Mouse (Mus musculus): Measurements from ENCODE around the gene Lcn9. TPM values are rescaled to one million over a fixed set of nuclear protein-coding genes. Genes with fewer than 3 reads are reported as not detected.

The Lcn9 gene
- polyA plus RNA-seq, 1 experiment from 2014 or later, result not detected

GRCm38 (mm10) chr2:25781957-25782356, 41.0 kb upstream of the Lcn9 start, which contains the start of gene Gm13539:
Gene Gm13539, plus strand, starts transcription at chr2:25782257.
- Histone ChIP-seq H3K36me3 (ENCODE audit: control insufficient read depth, insufficient read depth) (no peaks in the 10 kb centered on the region), H3K4me2 (replicated peaks; ENCODE audit: low read depth) (no peak within 1 kb of the TSS), H3K27me3 (replicated peaks; ENCODE audit: control insufficient read depth, insufficient read depth, low read length) (no peaks in the 10 kb centered on the region), H3K9ac (ENCODE audit: low read depth, low read length) (no peak within 1 kb of the TSS), H3K4me1 (replicated peaks; ENCODE audit: control insufficient read depth, insufficient read depth, low read length) (no peaks in the 10 kb centered on the region), H3K4me3 (ENCODE audit: low read depth, low read length) (no peak within 1 kb of the TSS), H3K9me3 (ENCODE audit: control insufficient read depth) (no peaks in the 10 kb centered on the region), H3K27ac (ENCODE audit: low read depth, low read length) (no peak within 1 kb of the TSS)
- TF ChIP-seq CTCF (IDR thresholded peaks at IDR 0.05; ENCODE audit: low read depth), result no peak
- WGBS, result 88% methylated on average over 3 of the region's 3 CpGs
- ATAC-seq, result no peak

- 67% methylated on average over 5 of the region's 5 CpGs for WGBS
- H3K4me3 ChIP-seq (ENCODE audit: low read depth, low read length), result no peak overlapping the region
- no peaks in the 10 kb centered on the region for H3K27me3 ChIP-seq (replicated peaks; ENCODE audit: control insufficient read depth, insufficient read depth, low read length)
- H3K9ac ChIP-seq (ENCODE audit: low read depth, low read length), result no peak overlapping the region
- H3K36me3 ChIP-seq (ENCODE audit: control insufficient read depth, insufficient read depth), result no peaks in the 10 kb centered on the region
- no peak overlapping the region for H3K4me2 ChIP-seq (replicated peaks; ENCODE audit: low read depth)
- ATAC-seq, result no peak
- no peaks in the 10 kb centered on the region for H3K9me3 ChIP-seq (ENCODE audit: control insufficient read depth)
- no peaks in the 10 kb centered on the region for H3K4me1 ChIP-seq (replicated peaks; ENCODE audit: control insufficient read depth, insufficient read depth, low read length)
- no peak overlapping the region for H3K27ac ChIP-seq (ENCODE audit: low read depth, low read length)
- TF ChIP-seq CTCF (IDR thresholded peaks at IDR 0.05; ENCODE audit: low read depth), result no peak
Measured at GRCm38 (mm10) chr2:25785573-25786322, 37.2 kb upstream of the Lcn9 start.

- Histone ChIP-seq H3K4me2 (replicated peaks; ENCODE audit: low read depth) (no peak overlapping the region), H3K9me3 (ENCODE audit: control insufficient read depth) (no peaks in the 10 kb centered on the region), H3K9ac (ENCODE audit: low read depth, low read length) (no peak overlapping the region), H3K27ac (ENCODE audit: low read depth, low read length) (no peak overlapping the region), H3K4me3 (ENCODE audit: low read depth, low read length) (no peak overlapping the region), H3K4me1 (replicated peaks; ENCODE audit: control insufficient read depth, insufficient read depth, low read length) (no peaks in the 10 kb centered on the region), H3K27me3 (replicated peaks; ENCODE audit: control insufficient read depth, insufficient read depth, low read length) (no peaks in the 10 kb centered on the region), H3K36me3 (ENCODE audit: control insufficient read depth, insufficient read depth) (no peaks in the 10 kb centered on the region)
- WGBS, result 72% methylated on average over 3 of the region's 3 CpGs
- no peak for TF ChIP-seq CTCF (IDR thresholded peaks at IDR 0.05; ENCODE audit: low read depth)
- no peak for ATAC-seq
Measured at GRCm38 (mm10) chr2:25789092-25789491, 33.9 kb upstream of the Lcn9 start.

- Histone ChIP-seq H3K27ac (ENCODE audit: low read depth, low read length) (no peak overlapping the region), H3K4me2 (replicated peaks; ENCODE audit: low read depth) (no peak overlapping the region), H3K9me3 (ENCODE audit: control insufficient read depth) (no peaks in the 10 kb centered on the region), H3K4me1 (replicated peaks; ENCODE audit: control insufficient read depth, insufficient read depth, low read length) (no peaks in the 10 kb centered on the region), H3K36me3 (ENCODE audit: control insufficient read depth, insufficient read depth) (no peaks in the 10 kb centered on the region), H3K27me3 (replicated peaks; ENCODE audit: control insufficient read depth, insufficient read depth, low read length) (no peaks in the 10 kb centered on the region), H3K9ac (ENCODE audit: low read depth, low read length) (no peak overlapping the region), H3K4me3 (ENCODE audit: low read depth, low read length) (no peak overlapping the region)
- TF ChIP-seq CTCF (IDR thresholded peaks at IDR 0.05; ENCODE audit: low read depth), result no peak
- ATAC-seq, result no peak
- WGBS, result 18% methylated on average over 2 of the region's 2 CpGs
Measured at GRCm38 (mm10) chr2:25797635-25798034, 25.3 kb upstream of the Lcn9 start.

GRCm38 (mm10) chr2:25798065-25798464, 24.9 kb upstream of the Lcn9 start:
- H3K4me2 ChIP-seq (replicated peaks; ENCODE audit: low read depth), result no peak overlapping the region
- H3K27me3 ChIP-seq (replicated peaks; ENCODE audit: control insufficient read depth, insufficient read depth, low read length), result no peaks in the 10 kb centered on the region
- H3K27ac ChIP-seq (ENCODE audit: low read depth, low read length), result no peak overlapping the region
- WGBS, result 60% methylated on average over 5 of the region's 5 CpGs
- H3K9ac ChIP-seq (ENCODE audit: low read depth, low read length), result no peak overlapping the region
- H3K9me3 ChIP-seq (ENCODE audit: control insufficient read depth), result no peaks in the 10 kb centered on the region
- no peak for ATAC-seq
- TF ChIP-seq CTCF (IDR thresholded peaks at IDR 0.05; ENCODE audit: low read depth), result no peak
- H3K36me3 ChIP-seq (ENCODE audit: control insufficient read depth, insufficient read depth), result no peaks in the 10 kb centered on the region
- no peaks in the 10 kb centered on the region for H3K4me1 ChIP-seq (replicated peaks; ENCODE audit: control insufficient read depth, insufficient read depth, low read length)
- no peak overlapping the region for H3K4me3 ChIP-seq (ENCODE audit: low read depth, low read length)

GRCm38 (mm10) chr2:25811711-25812110, 11.2 kb upstream of the Lcn9 start:
- Histone ChIP-seq H3K36me3 (ENCODE audit: control insufficient read depth, insufficient read depth) (no peaks in the 10 kb centered on the region), H3K9me3 (ENCODE audit: control insufficient read depth) (no peaks in the 10 kb centered on the region), H3K9ac (ENCODE audit: low read depth, low read length) (no peak overlapping the region), H3K27me3 (replicated peaks; ENCODE audit: control insufficient read depth, insufficient read depth, low read length) (no peaks in the 10 kb centered on the region), H3K4me1 (replicated peaks; ENCODE audit: control insufficient read depth, insufficient read depth, low read length) (no peaks in the 10 kb centered on the region), H3K4me2 (replicated peaks; ENCODE audit: low read depth) (no peak overlapping the region), H3K27ac (ENCODE audit: low read depth, low read length) (no peak overlapping the region), H3K4me3 (ENCODE audit: low read depth, low read length) (no peak overlapping the region)
- no peak for ATAC-seq
- WGBS, result 71% methylated on average over 2 of the region's 2 CpGs
- no peak for TF ChIP-seq CTCF (IDR thresholded peaks at IDR 0.05; ENCODE audit: low read depth)

Data from intestine, postnatal 0 days (tissue).